In genomic region chr3:37909008-37909407, GRCm38 (mm10) we compare ENCODE assay signal across 26 mouse cellular contexts.
DNase-seq lines count a peak whose midpoint lies in the region; ATAC-seq and TF ChIP-seq lines count a peak whose summit lies in the region.
"Had no signal": no experiment of that assay in that cellular context is flagged by ENCODE, and none has a peak within 500 bp of the region (broad histone marks: within the 10 kb centered on the region; RNA-seq: fewer than 3 reads in every experiment).

No protein-coding gene starts in this region.

- no peak for ATAC-seq in kidney, embryonic 14.5 days (ENCODE audit: low FRiP score, low TSS enrichment)
- no peak for ATAC-seq in kidney, postnatal 0 days (replicated peaks; ENCODE audit: low FRiP score, low read depth)
- ATAC-seq: activated CD4-positive, CD25-positive, alpha-beta regulatory T cell, adult 4 months; forebrain, embryonic 15.5 days; hindbrain, postnatal 0 days had no signal

- no peak for DNase-seq in gastrocnemius, adult 2 months
- DNase-seq in gastrocnemius, postnatal 10 days = no peak
- DNase-seq in kidney, adult 11 months = no peak
- no peak for DNase-seq in kidney, postnatal 0 days (ENCODE audit: low spot score)
- no peak for DNase-seq in kidney, adult 8-10 months
- DNase-seq: adrenal gland, adult 8-10 months; adrenal gland, postnatal 25 days; cerebellum, adult 11-12 months; cerebellum, adult 8-10 months; cerebellum, postnatal 10 days; cerebellum, postnatal 36 days; embryo, embryonic 11 days; gastrocnemius, postnatal 14 days; heart, adult 18-20 months; heart, postnatal 14 days; heart, postnatal 4 days had no signal

- intact Hi-C loops in gastrocnemius, adult 2 months (cut with DNase I) = no loop called here

- H3K9me3 ChIP-seq in kidney, embryonic 14.5 days (ENCODE audit: control insufficient read depth, low read length) = no peaks in the 10 kb centered on the region
- H3K9me3 ChIP-seq in kidney, postnatal 0 days (replicated peaks; ENCODE audit: low read length) = no peaks in the 10 kb centered on the region
- H3K9me3 ChIP-seq: embryonic facial prominence, embryonic 10.5 days; embryonic facial prominence, embryonic 13.5 days; forebrain, embryonic 12.5 days; forebrain, embryonic 15.5 days; heart, embryonic 13.5 days had no signal

- no peak overlapping the region for H3K4me2 ChIP-seq in kidney, embryonic 14.5 days (replicated peaks; ENCODE audit: low read depth, low read length)
- H3K4me2 ChIP-seq in kidney, postnatal 0 days (ENCODE audit: low read length) = no peak overlapping the region
- H3K4me2 ChIP-seq: embryonic facial prominence, embryonic 13.5 days; forebrain, embryonic 12.5 days; forebrain, embryonic 15.5 days; heart, embryonic 13.5 days; hindbrain, embryonic 14.5 days had no signal

- TF ChIP-seq CTCF in gastrocnemius, adult 2 months (IDR thresholded peaks at IDR 0.05) = no peak
- no peak for TF ChIP-seq CTCF in kidney, postnatal 0 days (IDR thresholded peaks at IDR 0.05; ENCODE audit: low read depth)

- no peak overlapping the region for H3K9ac ChIP-seq in kidney, embryonic 14.5 days (ENCODE audit: low read depth, low read length)
- H3K9ac ChIP-seq in kidney, postnatal 0 days (ENCODE audit: low read depth, low read length) = no peak overlapping the region
- H3K9ac ChIP-seq: embryonic facial prominence, embryonic 13.5 days; forebrain, embryonic 12.5 days; forebrain, embryonic 15.5 days; heart, embryonic 13.5 days; hindbrain, embryonic 14.5 days had no signal

- no peak overlapping the region for H3K4me3 ChIP-seq in gastrocnemius, adult 2 months
- no peak overlapping the region for H3K4me3 ChIP-seq in kidney, embryonic 14.5 days (ENCODE audit: low read length)
- H3K4me3 ChIP-seq in kidney, postnatal 0 days (replicated peaks; ENCODE audit: low read depth, low read length) = no peak overlapping the region
- H3K4me3 ChIP-seq: embryonic facial prominence, embryonic 10.5 days; embryonic facial prominence, embryonic 13.5 days; erythroblast, embryonic 14.5 days; forebrain, embryonic 12.5 days; forebrain, embryonic 15.5 days; heart, embryonic 13.5 days had no signal

- peak overlapping the region; percentile 81; the same call in 1 of the 2 replicates for H3K27ac ChIP-seq in gastrocnemius, adult 2 months
- peak overlapping the region; percentile 87 for H3K27ac ChIP-seq in kidney, embryonic 14.5 days (ENCODE audit: low read depth, low read length)
- H3K27ac ChIP-seq in kidney, postnatal 0 days = peak overlapping the region; percentile 84
- H3K27ac ChIP-seq: embryonic facial prominence, embryonic 13.5 days; forebrain, embryonic 12.5 days; forebrain, embryonic 15.5 days; heart, embryonic 13.5 days; hindbrain, embryonic 14.5 days; hindbrain, postnatal 0 days had no signal

- H3K4me1 ChIP-seq in kidney, embryonic 14.5 days (ENCODE audit: control insufficient read depth, insufficient read depth, low read length) = peaks cover 30% of the 10 kb centered on the region
- H3K4me1 ChIP-seq in kidney, postnatal 0 days (replicated peaks; ENCODE audit: insufficient read depth, low read length) = peaks cover 20% of the 10 kb centered on the region
- H3K4me1 ChIP-seq: forebrain, embryonic 15.5 days had no signal

- H3K36me3 ChIP-seq in kidney, embryonic 14.5 days (ENCODE audit: control insufficient read depth, insufficient read depth, low read length) = no peaks in the 10 kb centered on the region
- no peaks in the 10 kb centered on the region for H3K36me3 ChIP-seq in kidney, postnatal 0 days (ENCODE audit: insufficient read depth, low read length)
- H3K36me3 ChIP-seq: embryonic facial prominence, embryonic 10.5 days; embryonic facial prominence, embryonic 13.5 days; forebrain, embryonic 12.5 days; forebrain, embryonic 15.5 days; heart, embryonic 13.5 days had no signal

- 66% methylated on average over 2 of the region's 2 CpGs for WGBS in kidney, embryonic 14.5 days
- WGBS in kidney, postnatal 0 days = 47% methylated on average over 2 of the region's 2 CpGs

- H3K27me3 ChIP-seq in kidney, embryonic 14.5 days (ENCODE audit: control insufficient read depth, insufficient read depth, low read length) = no peaks in the 10 kb centered on the region
- no peaks in the 10 kb centered on the region for H3K27me3 ChIP-seq in kidney, postnatal 0 days (ENCODE audit: insufficient read depth, low read length)
- H3K27me3 ChIP-seq: embryonic facial prominence, embryonic 13.5 days; forebrain, embryonic 12.5 days; forebrain, embryonic 15.5 days; heart, embryonic 13.5 days had no signal
